Mouse (Mus musculus) embryonic facial prominence, embryonic 13.5 days (tissue): ENCODE results near the gene Slc22a12. TPM values are rescaled to one million over a fixed set of nuclear protein-coding genes. Genes with fewer than 3 reads are reported as not detected.

Source experiments
- ATAC-seq: fragments of 200-750 bp; cut with Nextera tagmentation; 2 replicates; pipeline ENCODE4 v1.8.0; 2017; ENCODE audit warnings: low read depth; ENCODE audit not compliant: insufficient number of reproducible peaks, insufficient read depth, low FRiP score, low TSS enrichment
- H3K27ac ChIP-seq: fragments of 300-500 bp; sonication (generic); 2 replicates; pipeline ENCODE4 v1.5.1; 2015; ENCODE audit warnings: moderate library complexity, mild to moderate bottlenecking, inconsistent platforms
- H3K27me3 ChIP-seq: fragments of 300-500 bp; sonication (generic); 2 replicates; pipeline ENCODE4 v1.6.1; 2015; ENCODE audit warnings: mild to moderate bottlenecking, inconsistent platforms
- H3K36me3 ChIP-seq: fragments of 300-500 bp; sonication (generic); 2 replicates; pipeline ENCODE4 v1.6.1; 2015; ENCODE audit warnings: mild to moderate bottlenecking, inconsistent platforms
- H3K4me1 ChIP-seq: fragments of 300-500 bp; sonication (generic); 2 replicates; pipeline ENCODE4 v1.6.1; 2015; ENCODE audit warnings: inconsistent platforms
- H3K4me2 ChIP-seq: fragments of 300-500 bp; sonication (generic); 2 replicates; pipeline ENCODE4 v1.6.1; 2015; ENCODE audit warnings: moderate library complexity, mild to moderate bottlenecking, inconsistent platforms
- H3K4me3 ChIP-seq: fragments of 300-500 bp; sonication (generic); 2 replicates; pipeline ENCODE4 v1.5.1; 2015; ENCODE audit warnings: mild to moderate bottlenecking, inconsistent platforms
- H3K9ac ChIP-seq: fragments of 300-500 bp; sonication (generic); 2 replicates; pipeline ENCODE4 v1.6.1; 2015; ENCODE audit warnings: mild to moderate bottlenecking, inconsistent platforms
- H3K9me3 ChIP-seq: fragments of 300-500 bp; sonication (generic); 2 replicates; pipeline ENCODE4 v1.6.1; 2016; ENCODE audit warnings: inconsistent platforms
- WGBS: fragments of 180-500 bp; shearing (Covaris S2); methylation state at CpG from one replicate; pipeline ENCODE4 v1.1.7; 2015; ENCODE audit warnings: mixed read lengths; 5-methylcytosine and 5-hydroxymethylcytosine counted together
- polyA plus RNA-seq: library from polyadenylated mRNA; unstranded; fragments of >200 nt; fragmentation: Nextera tagmentation; extraction: Ambion mirVana; gene quantifications from 2 replicates; pipeline ENCODE4 v1.2.1, GENCODE M21; 2015

The Slc22a12 gene
- polyA plus RNA-seq, result not detected in 2 replicates

GRCm38 (mm10) chr19:6542367-6543034 is at the start of gene Slc22a12:
Gene Slc22a12 (minus strand): TSS chr19:6543032.
- H3K9ac ChIP-seq, result no peak within 1 kb of the TSS
- H3K4me2 ChIP-seq, result no peak within 1 kb of the TSS
- no peak for ATAC-seq
- no peaks in the 10 kb centered on the region for H3K36me3 ChIP-seq
- peaks cover 6% of the 10 kb centered on the region; the same call in 1 of the 2 replicates for H3K27me3 ChIP-seq
- 91% methylated on average over 16 of the region's 16 CpGs for WGBS
- no peak within 1 kb of the TSS for H3K4me3 ChIP-seq
- no peaks in the 10 kb centered on the region for H3K4me1 ChIP-seq
- H3K9me3 ChIP-seq, result peaks cover 3% of the 10 kb centered on the region; the same call in 1 of the 2 replicates
- no peak within 1 kb of the TSS for H3K27ac ChIP-seq

GRCm38 (mm10) chr19:6572001-6572400 is 29.2 kb upstream of the Slc22a12 start:
- Histone ChIP-seq H3K27ac (no peak overlapping the region), H3K27me3 (peaks cover 10% of the 10 kb centered on the region; the same call in 1 of the 2 replicates), H3K36me3 (no peaks in the 10 kb centered on the region), H3K4me1 (peaks cover 5% of the 10 kb centered on the region; the same call in 1 of the 2 replicates), H3K9ac (no peak overlapping the region), H3K4me2 (no peak overlapping the region), H3K4me3 (no peak overlapping the region), H3K9me3 (no peaks in the 10 kb centered on the region)
- 47% methylated on average over 4 of the region's 4 CpGs for WGBS
- no peak for ATAC-seq

- H3K36me3 ChIP-seq, result no peaks in the 10 kb centered on the region
- ATAC-seq, result no peak
- WGBS, result 76% methylated on average over 5 of the region's 5 CpGs
- peaks cover under 1% of the 10 kb centered on the region; the same call in 1 of the 2 replicates for H3K4me1 ChIP-seq
- H3K9me3 ChIP-seq, result no peaks in the 10 kb centered on the region
- no peak overlapping the region for H3K4me2 ChIP-seq
- no peak overlapping the region for H3K27ac ChIP-seq
- no peak overlapping the region for H3K4me3 ChIP-seq
- H3K9ac ChIP-seq, result no peak overlapping the region
- peaks cover 10% of the 10 kb centered on the region; the same call in 1 of the 2 replicates for H3K27me3 ChIP-seq
These were observed 28.6 kb upstream of the Slc22a12 start for GRCm38 (mm10) chr19:6571476-6571875.

- ATAC-seq, result no peak
- WGBS, result 40% methylated on average over 5 of the region's 5 CpGs
- H3K4me2 ChIP-seq, result no peak overlapping the region
These were observed 26.7 kb upstream of the Slc22a12 start for GRCm38 (mm10) chr19:6569561-6569960.

GRCm38 (mm10) chr19:6569021-6569420 is 26.2 kb upstream of the Slc22a12 start:
- no peak overlapping the region for H3K9ac ChIP-seq
- H3K4me1 ChIP-seq, result no peaks in the 10 kb centered on the region
- no peak overlapping the region for H3K4me3 ChIP-seq
- no peak overlapping the region for H3K4me2 ChIP-seq
- H3K9me3 ChIP-seq, result no peaks in the 10 kb centered on the region
- WGBS, result 86% methylated on average over 5 of the region's 5 CpGs
- H3K27me3 ChIP-seq, result peaks cover 6% of the 10 kb centered on the region; the same call in 1 of the 2 replicates
- no peak overlapping the region for H3K27ac ChIP-seq
- no peak for ATAC-seq
- no peaks in the 10 kb centered on the region for H3K36me3 ChIP-seq

More at GRCm38 (mm10) chr19:6569561-6569960, 26.7 kb upstream of the Slc22a12 start:
- Histone ChIP-seq H3K4me1 (no peaks in the 10 kb centered on the region), H3K27ac (no peak overlapping the region), H3K9ac (no peak overlapping the region), H3K36me3 (no peaks in the 10 kb centered on the region), H3K9me3 (no peaks in the 10 kb centered on the region), H3K27me3 (peaks cover 6% of the 10 kb centered on the region; the same call in 1 of the 2 replicates), H3K4me3 (no peak overlapping the region)

- H3K27ac ChIP-seq, result no peak overlapping the region
- no peaks in the 10 kb centered on the region for H3K9me3 ChIP-seq
- H3K4me1 ChIP-seq, result no peaks in the 10 kb centered on the region
- ATAC-seq, result no peak
- no peaks in the 10 kb centered on the region for H3K27me3 ChIP-seq
- H3K36me3 ChIP-seq, result no peaks in the 10 kb centered on the region
- WGBS, result 88% methylated on average over 2 of the region's 2 CpGs
- H3K4me3 ChIP-seq, result no peak overlapping the region
- no peak overlapping the region for H3K9ac ChIP-seq
- no peak overlapping the region for H3K4me2 ChIP-seq
These were observed 23.6 kb upstream of the Slc22a12 start for GRCm38 (mm10) chr19:6566450-6566849.

- Histone ChIP-seq H3K9me3 (no peaks in the 10 kb centered on the region), H3K9ac (no peak overlapping the region), H3K4me2 (no peak overlapping the region), H3K27ac (no peak overlapping the region), H3K36me3 (no peaks in the 10 kb centered on the region), H3K4me3 (no peak overlapping the region), H3K4me1 (no peaks in the 10 kb centered on the region), H3K27me3 (no peaks in the 10 kb centered on the region)
- 75% methylated on average over 6 of the region's 6 CpGs for WGBS
- no peak for ATAC-seq
These were observed 22.3 kb upstream of the Slc22a12 start for GRCm38 (mm10) chr19:6565136-6565535.

- no peaks in the 10 kb centered on the region for H3K9me3 ChIP-seq
- 77% methylated on average over 7 of the region's 7 CpGs for WGBS
- ATAC-seq, result no peak
These were observed 17.5 kb upstream of the Slc22a12 start for GRCm38 (mm10) chr19:6560246-6560815.

GRCm38 (mm10) chr19:6559576-6559975 is 16.7 kb upstream of the Slc22a12 start:
- ATAC-seq, result no peak

More at GRCm38 (mm10) chr19:6560246-6560815, 17.5 kb upstream of the Slc22a12 start:
- Histone ChIP-seq H3K4me3 (no peak overlapping the region), H3K27ac (no peak overlapping the region), H3K4me2 (no peak overlapping the region), H3K27me3 (no peaks in the 10 kb centered on the region), H3K36me3 (no peaks in the 10 kb centered on the region), H3K9ac (no peak overlapping the region), H3K4me1 (no peaks in the 10 kb centered on the region)

GRCm38 (mm10) chr19:6553819-6554582 is 11.2 kb upstream of the Slc22a12 start:
- Histone ChIP-seq H3K9me3 (no peaks in the 10 kb centered on the region), H3K4me1 (peaks cover 14% of the 10 kb centered on the region), H3K9ac (no peak overlapping the region), H3K27ac (0 out of 2 replicates have a peak overlapping the region, but pooled peaks have one; percentile 22), H3K4me2 (no peak overlapping the region), H3K36me3 (no peaks in the 10 kb centered on the region), H3K4me3 (no peak overlapping the region), H3K27me3 (no peaks in the 10 kb centered on the region)
- no peak for ATAC-seq
- 26% methylated on average over 8 of the region's 8 CpGs for WGBS

More at GRCm38 (mm10) chr19:6559576-6559975, 16.7 kb upstream of the Slc22a12 start:
- Histone ChIP-seq H3K4me1 (peaks cover under 1% of the 10 kb centered on the region; the same call in 1 of the 2 replicates), H3K36me3 (no peaks in the 10 kb centered on the region), H3K27me3 (no peaks in the 10 kb centered on the region), H3K9ac (no peak overlapping the region), H3K4me3 (no peak overlapping the region), H3K4me2 (no peak overlapping the region), H3K9me3 (no peaks in the 10 kb centered on the region), H3K27ac (no peak overlapping the region)
- 62% methylated on average over 4 of the region's 4 CpGs for WGBS

GRCm38 (mm10) chr19:6553174-6553573 is 10.3 kb upstream of the Slc22a12 start:
- WGBS, result 46% methylated on average over 5 of the region's 5 CpGs
- H3K4me1 ChIP-seq, result peaks cover 14% of the 10 kb centered on the region

More at GRCm38 (mm10) chr19:6553174-6553573, 10.3 kb upstream of the Slc22a12 start:
- no peak overlapping the region for H3K4me3 ChIP-seq
- no peak overlapping the region for H3K9ac ChIP-seq
- H3K27me3 ChIP-seq, result no peaks in the 10 kb centered on the region
- H3K27ac ChIP-seq, result no peak overlapping the region
- no peaks in the 10 kb centered on the region for H3K9me3 ChIP-seq
- H3K36me3 ChIP-seq, result no peaks in the 10 kb centered on the region
- no peak overlapping the region for H3K4me2 ChIP-seq
- ATAC-seq, result no peak
